Mouse (Mus musculus) cerebellum, postnatal 14 days (tissue): ENCODE results near the gene Prkag2.
"Not testable (repeated sequence)": the region's sequence is repeated elsewhere in the genome, so short reads cannot be mapped to it uniquely, and the experiment has no call there.

Experiments
- DNase-seq, 2 experiments: peaks; one replicate each; pipeline ENCODE4 v3.0.0; 2021; ENCODE audit warnings: mixed read lengths in 2 of 2

The Prkag2 gene

GRCm38 (mm10) chr5:25085170-25085569 is 15.3 kb downstream of the Prkag2 start:
- no peak for DNase-seq

GRCm38 (mm10) chr5:25083816-25084215 is 16.6 kb downstream of the Prkag2 start:
- DNase-seq, result no peak

GRCm38 (mm10) chr5:25082542-25082941 is 17.9 kb downstream of the Prkag2 start:
- peak; percentile 69 to 71 for DNase-seq

GRCm38 (mm10) chr5:25081545-25081944 is 18.9 kb downstream of the Prkag2 start:
- DNase-seq, result no peak

GRCm38 (mm10) chr5:25080994-25081393 is 19.4 kb downstream of the Prkag2 start:
- no peak for DNase-seq

GRCm38 (mm10) chr5:25080438-25080945 is 19.9 kb downstream of the Prkag2 start:
- DNase-seq, result peak in 1 of 2 experiments; percentile 49

- no peak for DNase-seq
Observed at GRCm38 (mm10) chr5:25079766-25080265, 20.6 kb downstream of the Prkag2 start.

- no peak for DNase-seq
Observed at GRCm38 (mm10) chr5:25077873-25078651, 22.4 kb downstream of the Prkag2 start.

- DNase-seq, result not testable (repeated sequence)
Observed at GRCm38 (mm10) chr5:25077258-25077657, 23.2 kb downstream of the Prkag2 start.

- no peak for DNase-seq
Observed at GRCm38 (mm10) chr5:25075623-25076022, 24.8 kb downstream of the Prkag2 start.

GRCm38 (mm10) chr5:25069815-25070214 is 30.6 kb downstream of the Prkag2 start:
- no peak for DNase-seq

- peak; percentile 80 to 83 for DNase-seq
Observed at GRCm38 (mm10) chr5:25067122-25067521, 33.3 kb downstream of the Prkag2 start.

- DNase-seq, result no peak
Observed at GRCm38 (mm10) chr5:25064270-25065232, 35.9 kb downstream of the Prkag2 start.

- no peak for DNase-seq
Observed at GRCm38 (mm10) chr5:25062506-25063132, 37.8 kb downstream of the Prkag2 start.

GRCm38 (mm10) chr5:25058853-25059741 is 41.3 kb downstream of the Prkag2 start:
- DNase-seq, result peak; percentile 65 to 67

- no peak for DNase-seq
Observed at GRCm38 (mm10) chr5:25058417-25058816, 42.0 kb downstream of the Prkag2 start.

- DNase-seq, result peak; percentile 88 to 91
Observed at GRCm38 (mm10) chr5:25055288-25055687, 45.2 kb downstream of the Prkag2 start.

- DNase-seq, result peak; percentile 53
Observed at GRCm38 (mm10) chr5:25053971-25054658, 46.3 kb downstream of the Prkag2 start.

- DNase-seq, result no peak
Observed at GRCm38 (mm10) chr5:25050827-25051226, 49.6 kb downstream of the Prkag2 start.

GRCm38 (mm10) chr5:25047670-25048069 is 52.8 kb downstream of the Prkag2 start:
- DNase-seq, result peak; percentile 36 to 48

GRCm38 (mm10) chr5:25046762-25047161 is 53.7 kb downstream of the Prkag2 start:
- DNase-seq, result no peak
